Mouse (Mus musculus): Measurements from ENCODE around the gene Marcks. TPM values are rescaled to one million over a fixed set of nuclear protein-coding genes. Genes with fewer than 3 reads are reported as not detected.

Gene Marcks
- polyA plus RNA-seq, 1 experiment, result 633 TPM

- peak overlapping the region; percentile 94 for H3K27ac ChIP-seq (ENCODE audit: insufficient read depth, low read length)
- H3K4me1 ChIP-seq (ENCODE audit: control insufficient read depth, insufficient read depth, low read length), result no peaks in the 10 kb centered on the region
- TF ChIP-seq CTCF (IDR thresholded peaks at IDR 0.05; ENCODE audit: borderline replicate concordance, insufficient read depth, low read length), result no peak
- TF ChIP-seq POLR2A (IDR thresholded peaks at IDR 0.05; ENCODE audit: low read depth, low read length), result peak; percentile 50
- H3K4me3 ChIP-seq (ENCODE audit: insufficient read depth, low read length), result peak overlapping the region; percentile 97
Observed at GRCm38 (mm10) chr10:37137531-37138310, 999 bp downstream of the Marcks start.

GRCm38 (mm10) chr10:37136981-37137518 lies 1.7 kb downstream of the Marcks start:
- Histone ChIP-seq H3K4me1 (ENCODE audit: control insufficient read depth, insufficient read depth, low read length) (no peaks in the 10 kb centered on the region), H3K4me3 (ENCODE audit: insufficient read depth, low read length) (peak overlapping the region; percentile 97), H3K27ac (ENCODE audit: insufficient read depth, low read length) (peak overlapping the region; percentile 94)
- peak; percentile 61 for TF ChIP-seq CTCF (IDR thresholded peaks at IDR 0.05; ENCODE audit: borderline replicate concordance, insufficient read depth, low read length)
- peak; percentile 42; the same call in 1 of the 2 replicates for TF ChIP-seq POLR2A (IDR thresholded peaks at IDR 0.05; ENCODE audit: low read depth, low read length)

- peak overlapping the region; percentile 86 for H3K4me3 ChIP-seq (ENCODE audit: insufficient read depth, low read length)
- H3K27ac ChIP-seq (ENCODE audit: insufficient read depth, low read length), result peak overlapping the region; percentile 94
- TF ChIP-seq POLR2A (IDR thresholded peaks at IDR 0.05; ENCODE audit: low read depth, low read length), result no peak
- TF ChIP-seq CTCF (IDR thresholded peaks at IDR 0.05; ENCODE audit: borderline replicate concordance, insufficient read depth, low read length), result no peak
- H3K4me1 ChIP-seq (ENCODE audit: control insufficient read depth, insufficient read depth, low read length), result no peaks in the 10 kb centered on the region
Observed at GRCm38 (mm10) chr10:37135951-37136751, 2.6 kb downstream of the Marcks start.

GRCm38 (mm10) chr10:37133876-37134708 lies 4.6 kb downstream of the Marcks start:
- TF ChIP-seq POLR2A (IDR thresholded peaks at IDR 0.05; ENCODE audit: low read depth, low read length) (no peak; the same call in 1 of the 2 replicates), CTCF (IDR thresholded peaks at IDR 0.05; ENCODE audit: borderline replicate concordance, insufficient read depth, low read length) (no peak)
- Histone ChIP-seq H3K27ac (ENCODE audit: insufficient read depth, low read length) (no peak overlapping the region), H3K4me3 (ENCODE audit: insufficient read depth, low read length) (no peak overlapping the region)

GRCm38 (mm10) chr10:37132671-37133070 lies 6.0 kb downstream of the Marcks start:
- TF ChIP-seq POLR2A (IDR thresholded peaks at IDR 0.05; ENCODE audit: low read depth, low read length) (peak; percentile 22; the same call in 1 of the 2 replicates), CTCF (IDR thresholded peaks at IDR 0.05; ENCODE audit: borderline replicate concordance, insufficient read depth, low read length) (no peak)
- Histone ChIP-seq H3K4me3 (ENCODE audit: insufficient read depth, low read length) (no peak overlapping the region), H3K4me1 (ENCODE audit: control insufficient read depth, insufficient read depth, low read length) (no peaks in the 10 kb centered on the region), H3K27ac (ENCODE audit: insufficient read depth, low read length) (0 out of 2 replicates have a peak overlapping the region, but pooled peaks have one; percentile 31)

More at GRCm38 (mm10) chr10:37133876-37134708, 4.6 kb downstream of the Marcks start:
- H3K4me1 ChIP-seq (ENCODE audit: control insufficient read depth, insufficient read depth, low read length), result no peaks in the 10 kb centered on the region

GRCm38 (mm10) chr10:37129652-37130051 lies 9.1 kb downstream of the Marcks start:
- TF ChIP-seq POLR2A (IDR thresholded peaks at IDR 0.05; ENCODE audit: low read depth, low read length) (no peak), CTCF (IDR thresholded peaks at IDR 0.05; ENCODE audit: borderline replicate concordance, insufficient read depth, low read length) (no peak)
- H3K27ac ChIP-seq (ENCODE audit: insufficient read depth, low read length), result no peak overlapping the region
- no peaks in the 10 kb centered on the region for H3K4me1 ChIP-seq (ENCODE audit: control insufficient read depth, insufficient read depth, low read length)

DNA sequence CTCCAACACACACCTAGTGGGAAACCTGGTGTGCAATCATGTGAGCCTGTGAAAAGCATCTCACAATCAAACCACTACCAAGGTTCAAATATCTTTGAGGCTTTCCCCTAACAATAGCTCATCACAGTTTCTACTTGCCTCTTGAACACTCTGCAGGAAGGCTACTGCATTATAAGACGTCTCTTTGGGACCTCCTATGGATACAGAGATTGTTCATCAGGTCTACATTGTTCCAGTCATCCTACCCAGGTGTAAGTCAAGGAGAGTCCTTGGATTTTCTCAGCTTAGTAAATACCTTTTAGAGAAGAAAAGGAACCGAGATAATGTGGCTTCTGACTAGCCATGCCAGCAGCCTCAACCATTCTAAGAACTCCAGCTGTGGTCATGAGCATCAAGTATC lies 23.4 kb downstream of the Marcks start:
- TF ChIP-seq POLR2A (IDR thresholded peaks at IDR 0.05; ENCODE audit: low read depth, low read length), result no peak
- TF ChIP-seq CTCF (IDR thresholded peaks at IDR 0.05; ENCODE audit: borderline replicate concordance, insufficient read depth, low read length), result no peak
- no peak overlapping the region for H3K27ac ChIP-seq (ENCODE audit: insufficient read depth, low read length)
- H3K4me1 ChIP-seq (ENCODE audit: control insufficient read depth, insufficient read depth, low read length), result no peaks in the 10 kb centered on the region
- H3K4me3 ChIP-seq (ENCODE audit: insufficient read depth, low read length), result no peak overlapping the region

More at GRCm38 (mm10) chr10:37129652-37130051, 9.1 kb downstream of the Marcks start:
- no peak overlapping the region for H3K4me3 ChIP-seq (ENCODE audit: insufficient read depth, low read length)

GRCm38 (mm10) chr10:37112812-37113211 lies 25.9 kb downstream of the Marcks start:
- Histone ChIP-seq H3K27ac (ENCODE audit: insufficient read depth, low read length) (no peak overlapping the region), H3K4me1 (ENCODE audit: control insufficient read depth, insufficient read depth, low read length) (no peaks in the 10 kb centered on the region), H3K4me3 (ENCODE audit: insufficient read depth, low read length) (no peak overlapping the region)
- TF ChIP-seq POLR2A (IDR thresholded peaks at IDR 0.05; ENCODE audit: low read depth, low read length) (no peak), CTCF (IDR thresholded peaks at IDR 0.05; ENCODE audit: borderline replicate concordance, insufficient read depth, low read length) (no peak)

DNA sequence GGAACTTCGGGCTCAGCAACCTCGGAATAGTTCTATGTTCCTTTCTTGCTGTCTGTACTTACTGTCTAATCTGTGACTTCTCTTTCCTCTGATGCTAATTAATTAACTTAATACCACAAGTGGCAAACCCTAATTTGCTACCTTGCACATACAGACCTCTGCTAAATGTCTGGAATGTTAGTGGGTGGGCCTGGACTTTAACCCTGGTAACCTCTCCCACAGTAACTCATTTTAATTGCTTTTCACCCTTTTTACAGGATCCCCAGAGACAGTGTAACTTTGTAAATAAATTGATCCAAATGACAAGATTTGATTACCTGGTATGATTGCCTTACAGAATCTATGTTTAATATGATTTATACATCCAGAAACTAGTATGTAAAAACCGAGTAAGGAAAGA lies 26.4 kb downstream of the Marcks start:
- Histone ChIP-seq H3K4me1 (ENCODE audit: control insufficient read depth, insufficient read depth, low read length) (no peaks in the 10 kb centered on the region), H3K4me3 (ENCODE audit: insufficient read depth, low read length) (no peak overlapping the region), H3K27ac (ENCODE audit: insufficient read depth, low read length) (no peak overlapping the region)
- TF ChIP-seq POLR2A (IDR thresholded peaks at IDR 0.05; ENCODE audit: low read depth, low read length) (no peak), CTCF (IDR thresholded peaks at IDR 0.05; ENCODE audit: borderline replicate concordance, insufficient read depth, low read length) (no peak)

All from embryonic fibroblast, embryonic 13.5 days (primary cell).